Mouse (Mus musculus): ENCODE data around the gene Myo1e. TPM values are rescaled to one million over a fixed set of nuclear protein-coding genes. Genes with fewer than 3 reads are reported as not detected.

Gene Myo1e
- polyA plus RNA-seq, 1 experiment from 2014 or later: 7.9 TPM

GRCm38 (mm10) chr9:70410668-70411067 lies 203.5 kb downstream of the Myo1e start:
- 87% methylated on average over 11 of the region's 11 CpGs for WGBS
- Histone ChIP-seq H3K9ac (no peak overlapping the region), H3K4me3 (no peak overlapping the region), H3K27ac (replicated peaks) (no peak overlapping the region), H3K27me3 (no peaks in the 10 kb centered on the region), H3K4me2 (no peak overlapping the region), H3K36me3 (peaks cover 80% of the 10 kb centered on the region), H3K4me1 (replicated peaks) (no peaks in the 10 kb centered on the region), H3K9me3 (no peaks in the 10 kb centered on the region)
- ATAC-seq (ENCODE audit: low read depth): no peak

GRCm38 (mm10) chr9:70413038-70413437 lies 205.9 kb downstream of the Myo1e start:
- Histone ChIP-seq H3K4me2 (no peak overlapping the region), H3K9me3 (no peaks in the 10 kb centered on the region), H3K27ac (replicated peaks) (no peak overlapping the region), H3K9ac (no peak overlapping the region), H3K4me3 (no peak overlapping the region), H3K36me3 (peaks cover 71% of the 10 kb centered on the region), H3K4me1 (replicated peaks) (no peaks in the 10 kb centered on the region), H3K27me3 (no peaks in the 10 kb centered on the region)
- no peak for ATAC-seq (ENCODE audit: low read depth)
- WGBS: 93% methylated on average over 7 of the region's 7 CpGs

GRCm38 (mm10) chr9:70416412-70416811 lies 209.3 kb downstream of the Myo1e start:
- H3K4me2 ChIP-seq: no peak overlapping the region
- H3K27ac ChIP-seq (replicated peaks): no peak overlapping the region
- H3K4me1 ChIP-seq (replicated peaks): peaks cover 10% of the 10 kb centered on the region
- no peak for ATAC-seq (ENCODE audit: low read depth)
- H3K36me3 ChIP-seq: peaks cover 45% of the 10 kb centered on the region
- no peaks in the 10 kb centered on the region for H3K27me3 ChIP-seq
- no peaks in the 10 kb centered on the region for H3K9me3 ChIP-seq
- WGBS: 92% methylated on average over 3 of the region's 3 CpGs
- no peak overlapping the region for H3K4me3 ChIP-seq
- H3K9ac ChIP-seq: no peak overlapping the region

GRCm38 (mm10) chr9:70421257-70422056 lies 214.3 kb downstream of the Myo1e start, which contains the start of gene Ccnb2:
Gene Ccnb2 (minus strand): TSS chr9:70421547.
- 3% methylated on average over 45 of the region's 45 CpGs for WGBS
- no peaks in the 10 kb centered on the region for H3K27me3 ChIP-seq
- peaks cover 30% of the 10 kb centered on the region for H3K36me3 ChIP-seq
- no peak within 1 kb of the TSS for H3K27ac ChIP-seq (replicated peaks)
- peak within 1 kb of the TSS; percentile 49 for H3K4me3 ChIP-seq
- peak within 1 kb of the TSS; percentile 61 for H3K9ac ChIP-seq
- peak; percentile 97 for ATAC-seq (ENCODE audit: low read depth)
- H3K4me2 ChIP-seq: peak within 1 kb of the TSS; percentile 96
- H3K4me1 ChIP-seq (replicated peaks): peaks cover 13% of the 10 kb centered on the region
- H3K9me3 ChIP-seq: no peaks in the 10 kb centered on the region

- H3K27ac ChIP-seq (replicated peaks): no peak overlapping the region
- ATAC-seq (ENCODE audit: low read depth): no peak
- no peak overlapping the region for H3K4me2 ChIP-seq
- no peaks in the 10 kb centered on the region for H3K9me3 ChIP-seq
- H3K4me3 ChIP-seq: no peak overlapping the region
- 95% methylated on average over 2 of the region's 2 CpGs for WGBS
- H3K9ac ChIP-seq: no peak overlapping the region
- no peaks in the 10 kb centered on the region for H3K27me3 ChIP-seq
- H3K36me3 ChIP-seq: peaks cover 40% of the 10 kb centered on the region
- peaks cover 13% of the 10 kb centered on the region for H3K4me1 ChIP-seq (replicated peaks)
Observed at GRCm38 (mm10) chr9:70422661-70423060, 215.5 kb downstream of the Myo1e start.

- no peak overlapping the region for H3K4me3 ChIP-seq
- no peak overlapping the region for H3K9ac ChIP-seq
- peaks cover 83% of the 10 kb centered on the region for H3K36me3 ChIP-seq
- H3K9me3 ChIP-seq: no peaks in the 10 kb centered on the region
- H3K4me1 ChIP-seq (replicated peaks): no peaks in the 10 kb centered on the region
- no peak overlapping the region for H3K27ac ChIP-seq (replicated peaks)
- no peaks in the 10 kb centered on the region for H3K27me3 ChIP-seq
- no peak for ATAC-seq (ENCODE audit: low read depth)
- 98% methylated on average over 4 of the region's 4 CpGs for WGBS
- H3K4me2 ChIP-seq: no peak overlapping the region
Observed at GRCm38 (mm10) chr9:70439959-70440358, 232.8 kb downstream of the Myo1e start.

- peaks cover 64% of the 10 kb centered on the region for H3K36me3 ChIP-seq
- 95% methylated on average over 5 of the region's 5 CpGs for WGBS
- H3K27me3 ChIP-seq: no peaks in the 10 kb centered on the region
- H3K4me1 ChIP-seq (replicated peaks): no peaks in the 10 kb centered on the region
- no peak overlapping the region for H3K4me2 ChIP-seq
- no peaks in the 10 kb centered on the region for H3K9me3 ChIP-seq
- H3K4me3 ChIP-seq: no peak overlapping the region
- H3K27ac ChIP-seq (replicated peaks): no peak overlapping the region
- no peak overlapping the region for H3K9ac ChIP-seq
- ATAC-seq (ENCODE audit: low read depth): no peak
Observed at GRCm38 (mm10) chr9:70449072-70449471, 241.9 kb downstream of the Myo1e start.

Small RNA genes within 50 kb of the gene (microRNA-seq; reads per million reads assigned to microRNA genes)
- gene Mir5626: 4.4 reads per million, percentile 18 among the genes with 10 or more reads in this experiment

Other genes starting within 250 kb of the Myo1e start
- 76.1 and 80.2 TPM in 2 replicates for gene Bnip2, start 217.9 kb upstream of the Myo1e start, polyA plus RNA-seq (2015; fragmentation: Nextera tagmentation; extraction: Ambion mirVana)
- 205 and 221 TPM in 2 replicates for gene Gtf2a2, start 194.8 kb upstream of the Myo1e start, polyA plus RNA-seq (2015; fragmentation: Nextera tagmentation; extraction: Ambion mirVana)
- not detected in 2 replicates for gene Gcnt3, start 169.3 kb upstream of the Myo1e start, polyA plus RNA-seq (2015; fragmentation: Nextera tagmentation; extraction: Ambion mirVana)
- gene Fam81a, start 64.8 kb upstream of the Myo1e start, polyA plus RNA-seq (2015; fragmentation: Nextera tagmentation; extraction: Ambion mirVana): 5.1 TPM in 2 replicates
- gene Ccnb2, start 214.2 kb downstream of the Myo1e start, polyA plus RNA-seq (2015; fragmentation: Nextera tagmentation; extraction: Ambion mirVana): 33.6 and 49.3 TPM in 2 replicates

Data from neural tube, embryonic 13.5 days (tissue).